In genomic region chr10:107274785-107275184, GRCm38 (mm10) we compare ENCODE assay signal across 9 mouse cellular contexts. TPM values are rescaled to one million over a fixed set of nuclear protein-coding genes. Genes with fewer than 3 reads are reported as not detected.
DNase-seq lines count a peak whose midpoint lies in the region; ATAC-seq and TF ChIP-seq lines count a peak whose summit lies in the region.
"Had no signal": no experiment of that assay in that cellular context is flagged by ENCODE, and none has a peak within 500 bp of the region (broad histone marks: within the 10 kb centered on the region; RNA-seq: fewer than 3 reads in every experiment).

No protein-coding gene starts in this region.

- peaks cover 11% of the 10 kb centered on the region; the same call in 1 of the 2 replicates for H3K79me2 ChIP-seq in liver, adult 2 months (ENCODE audit: control insufficient read depth, insufficient read depth, low read length)

- no peaks in the 10 kb centered on the region for H3K27me3 ChIP-seq in liver, adult 2 months (ENCODE audit: control insufficient read depth, insufficient read depth, low read length)
- peaks cover 12% of the 10 kb centered on the region for H3K27me3 ChIP-seq in embryonic facial prominence, embryonic 11.5 days (ENCODE audit: control insufficient read depth, insufficient read depth, low read length)
- H3K27me3 ChIP-seq: hindbrain, embryonic 15.5 days had no signal

- no peaks in the 10 kb centered on the region; the same call in 1 of the 2 replicates for H3K36me3 ChIP-seq in liver, adult 2 months (ENCODE audit: control insufficient read depth, insufficient read depth, low read length)
- no peaks in the 10 kb centered on the region for H3K36me3 ChIP-seq in ES-E14 (ENCODE audit: control insufficient read depth, insufficient read depth, low read length, poor library complexity, severe bottlenecking)
- H3K36me3 ChIP-seq in embryonic facial prominence, embryonic 11.5 days (replicated peaks; ENCODE audit: control insufficient read depth, insufficient read depth, low read depth, low read length), result no peaks in the 10 kb centered on the region
- H3K36me3 ChIP-seq: hindbrain, embryonic 15.5 days had no signal

- in situ Hi-C loops in ES-E14 (cut with MboI; ENCODE audit: low sequenced_read_pairs in 2 of 2, unreplicated experiment in 2 of 2), result no loop called here

- DNase-seq in cerebellum, postnatal 10 days, result peak; percentile 57 to 65
- no peak for DNase-seq in cerebellum, adult 11 months
- DNase-seq in liver, adult 2 months (ENCODE audit: extremely low read depth, low read depth, low spot score), result no peak
- no peak for DNase-seq in liver
- DNase-seq in ES-E14 (ENCODE audit: low read depth, low spot score), result peak; percentile 40
- peak; percentile 56 for DNase-seq in embryonic facial prominence, embryonic 11.5 days (ENCODE audit: low spot score)
- DNase-seq in heart, adult 8-10 months (ENCODE audit: low spot score), result no peak

- H3K4me1 ChIP-seq in liver, adult 2 months (ENCODE audit: control insufficient read depth, insufficient read depth, low read length), result peaks cover 10% of the 10 kb centered on the region
- H3K4me1 ChIP-seq in ES-E14 (ENCODE audit: control insufficient read depth in 2 of 2, insufficient read depth in 2 of 2, low read length in 2 of 2, poor library complexity in 1 of 2), result no peaks in the 10 kb centered on the region
- no peaks in the 10 kb centered on the region for H3K4me1 ChIP-seq in embryonic facial prominence, embryonic 11.5 days (ENCODE audit: control insufficient read depth, insufficient read depth, low read length)

- H3K9me3 ChIP-seq in ES-E14 (ENCODE audit: control insufficient read depth, insufficient read depth, low read depth, low read length), result no peaks in the 10 kb centered on the region
- H3K9me3 ChIP-seq in embryonic facial prominence, embryonic 11.5 days (replicated peaks; ENCODE audit: control insufficient read depth, low read length), result no peaks in the 10 kb centered on the region
- H3K9me3 ChIP-seq: hindbrain, embryonic 15.5 days had no signal

- ATAC-seq in embryonic facial prominence, embryonic 11.5 days (replicated peaks; ENCODE audit: insufficient number of reproducible peaks, low FRiP score, low TSS enrichment, low read depth), result no peak
- ATAC-seq in monocyte, adult 5-6 weeks (replicated peaks; ENCODE audit: insufficient number of reproducible peaks, low FRiP score, low TSS enrichment, poor library complexity, severe bottlenecking), result no peak

- whole genome bisulfite sequencing in liver, adult 2 months, result 65% methylated on average over 3 of the region's 3 CpGs
- 52% methylated on average over 3 of the region's 3 CpGs for WGBS in embryonic facial prominence, embryonic 11.5 days

- no peak overlapping the region for H3K9ac ChIP-seq in liver, adult 2 months (ENCODE audit: low read depth, low read length)
- no peak overlapping the region for H3K9ac ChIP-seq in ES-E14 (ENCODE audit: insufficient read depth, low read depth, low read length, poor library complexity, severe bottlenecking)
- H3K9ac ChIP-seq in embryonic facial prominence, embryonic 11.5 days (replicated peaks; ENCODE audit: low read length), result no peak overlapping the region
- H3K9ac ChIP-seq: hindbrain, embryonic 15.5 days had no signal

- H3K4me3 ChIP-seq in liver, adult 2 months (ENCODE audit: insufficient read depth, low read depth, low read length), result no peak overlapping the region
- no peak overlapping the region for H3K4me3 ChIP-seq in ES-E14 (ENCODE audit: insufficient read depth in 1 of 2, low read depth in 1 of 2, low read length in 2 of 2, poor library complexity in 1 of 2, severe bottlenecking in 1 of 2)
- H3K4me3 ChIP-seq in embryonic facial prominence, embryonic 11.5 days (ENCODE audit: low read depth, low read length), result no peak overlapping the region
- H3K4me3 ChIP-seq: hindbrain, embryonic 15.5 days had no signal

- no peak overlapping the region for H3K4me2 ChIP-seq in embryonic facial prominence, embryonic 11.5 days (ENCODE audit: low read depth, low read length)

- TF ChIP-seq POLR2A in liver, adult 2 months (IDR thresholded peaks at IDR 0.05; ENCODE audit: extremely low read depth, insufficient read depth, low read length), result no peak

- TF ChIP-seq CTCF in liver, adult 2 months (IDR thresholded peaks at IDR 0.05; ENCODE audit: low read depth, low read length), result peak; percentile 39

- no peak overlapping the region for H3K27ac ChIP-seq in liver, adult 2 months (replicated peaks; ENCODE audit: insufficient read depth, low read depth, low read length)
- H3K27ac ChIP-seq in ES-E14 (ENCODE audit: insufficient read depth, low read depth, low read length, poor library complexity, severe bottlenecking), result no peak overlapping the region
- H3K27ac ChIP-seq in embryonic facial prominence, embryonic 11.5 days (replicated peaks; ENCODE audit: low read depth, low read length), result no peak overlapping the region
- H3K27ac ChIP-seq: hindbrain, embryonic 15.5 days had no signal

TF ChIP-seq in ES-E14, 5 proteins besides CTCF, POLR2A, EP300 and RAD21:
- no peak for TF ChIP-seq MAFK (IDR thresholded peaks at IDR 0.05; ENCODE audit: insufficient read depth, low read depth, low read length)
TF ChIP-seq in ES-E14: peak in this region for 0.

RNA-seq across cellular contexts. Expression of gene Lin7a, which starts 3.3 kb away (rescaled TPM):
- 16.1 and 28.2 TPM in 2 replicates for total RNA-seq in liver, adult 2 months (2014; rRNA removed)
- 3.4 and 4.4 TPM in 2 replicates for polyA plus RNA-seq in liver, adult 2 months (2012; rRNA removed)
- 0.09 and 0.26 TPM in 2 replicates for total RNA-seq in ES-E14 (2012; rRNA removed)
- polyA plus RNA-seq in embryonic facial prominence, embryonic 11.5 days (2014; fragmentation: Nextera tagmentation; extraction: Ambion mirVana), result 4.0 and 4.4 TPM in 2 replicates
- total RNA-seq in heart, adult 8-10 months (2022), result 1 to 10 TPM in 1 of 4 experiments, under 1 TPM in 3; 0.69 to 1.3 (median 0.98) TPM
- total RNA-seq in monocyte, adult 5-6 weeks (2017), result not detected in 3 replicates

Comparison
In these comparisons a context has a peak if more than half of its experiments do, and no peak if none do; other contexts are left out.
1. DNase-seq: peak in cerebellum, postnatal 10 days (2 of 2), ES-E14 (single experiment) and embryonic facial prominence, embryonic 11.5 days (single experiment); none in cerebellum, adult 11 months (single experiment), liver, adult 2 months (single experiment), liver (single experiment) and heart, adult 8-10 months (single experiment).